Mouse (Mus musculus): ENCODE results near the gene Galnt18.

The Galnt18 gene

DNA sequence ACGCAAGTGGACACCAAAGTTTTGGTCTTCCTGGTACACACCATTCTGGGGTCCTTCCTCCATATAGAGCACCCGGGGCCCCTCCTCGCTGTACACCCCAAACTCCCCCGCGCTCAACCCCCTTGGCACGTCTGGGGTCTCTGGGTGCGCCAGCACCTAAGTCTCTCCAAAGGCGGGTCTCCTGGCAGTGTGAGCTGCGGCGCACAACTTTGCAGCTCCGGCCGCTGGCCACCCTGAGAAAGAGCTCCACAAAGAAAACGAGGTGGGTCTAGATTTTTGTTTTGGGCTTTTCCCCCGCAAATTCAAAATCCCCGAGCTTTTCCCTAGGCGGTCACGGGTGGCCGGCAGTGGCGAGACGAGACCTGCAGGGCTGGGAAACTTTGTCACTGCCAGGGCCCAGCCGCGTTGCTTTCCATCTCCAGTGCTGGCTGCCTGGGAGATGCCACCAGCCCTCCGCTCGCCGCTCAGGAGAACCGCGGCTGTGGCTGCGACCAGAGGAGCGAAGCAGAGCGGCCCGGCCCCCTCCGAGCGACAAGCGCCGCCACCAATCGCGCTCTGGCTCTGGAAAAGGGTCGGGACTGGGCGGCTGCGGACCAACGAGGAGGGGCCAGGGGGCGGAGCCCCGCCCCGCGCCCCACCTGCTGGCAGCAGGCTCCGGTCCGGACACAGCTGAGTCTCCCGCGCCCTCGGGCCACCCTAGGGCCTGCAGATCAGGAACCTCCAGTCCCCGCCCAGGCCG lies at the start of gene Galnt18:
Galnt18 (minus strand) TSS at position 474 of the 739 bp plus-strand sequence.
- no peak for DNase-seq

GRCm38 (mm10) chr7:111827337-111827736 lies 47.6 kb upstream of the Galnt18 start:
- DNase-seq = no peak

- no peak for DNase-seq
These were observed 33.3 kb upstream of the Galnt18 start for GRCm38 (mm10) chr7:111813093-111813492.

- DNase-seq = no peak
These were observed 31.3 kb upstream of the Galnt18 start for GRCm38 (mm10) chr7:111811036-111811435.

DNA sequence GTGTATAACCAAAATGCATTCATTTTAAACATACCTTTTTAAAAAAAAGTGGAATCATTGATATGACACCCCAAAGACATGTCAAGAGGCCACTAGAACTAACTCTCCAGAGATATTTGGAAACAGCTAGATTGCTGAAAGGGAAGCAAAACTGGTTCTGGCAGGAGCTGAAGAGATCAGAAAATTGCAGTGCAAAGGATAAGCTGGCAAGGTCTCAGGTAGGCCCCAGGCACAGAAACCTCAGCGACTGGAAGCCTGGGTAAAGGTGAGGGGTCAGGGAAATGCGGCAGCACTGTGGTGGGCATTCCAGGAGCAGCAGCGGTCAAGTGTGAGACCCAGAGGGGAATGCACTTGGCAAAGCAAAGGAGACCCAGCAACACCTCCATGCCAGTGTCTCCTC lies 30.0 kb upstream of the Galnt18 start:
- DNase-seq = no peak

DNA sequence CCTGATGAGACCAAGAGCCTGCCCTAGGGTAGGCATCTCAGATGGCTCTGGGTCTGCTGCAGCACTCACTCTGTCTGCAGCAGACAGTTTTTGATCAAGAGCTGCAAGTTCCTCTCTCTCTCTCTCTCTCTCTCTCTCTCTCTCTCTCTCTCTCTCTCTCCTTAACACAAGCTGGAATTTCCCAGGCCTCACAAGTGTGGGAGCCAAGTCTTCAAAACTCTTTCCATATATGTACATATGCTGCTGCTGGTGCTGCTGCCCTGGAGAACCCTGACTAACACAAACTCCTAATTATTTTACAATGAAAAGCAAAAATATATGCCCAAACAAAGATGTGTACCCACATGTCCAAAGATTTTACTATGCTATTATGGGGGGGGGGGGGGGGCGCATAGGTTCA lies 26.3 kb upstream of the Galnt18 start:
- no peak for DNase-seq

- no peak for DNase-seq
These were observed 24.9 kb upstream of the Galnt18 start for GRCm38 (mm10) chr7:111804646-111805045.

DNA sequence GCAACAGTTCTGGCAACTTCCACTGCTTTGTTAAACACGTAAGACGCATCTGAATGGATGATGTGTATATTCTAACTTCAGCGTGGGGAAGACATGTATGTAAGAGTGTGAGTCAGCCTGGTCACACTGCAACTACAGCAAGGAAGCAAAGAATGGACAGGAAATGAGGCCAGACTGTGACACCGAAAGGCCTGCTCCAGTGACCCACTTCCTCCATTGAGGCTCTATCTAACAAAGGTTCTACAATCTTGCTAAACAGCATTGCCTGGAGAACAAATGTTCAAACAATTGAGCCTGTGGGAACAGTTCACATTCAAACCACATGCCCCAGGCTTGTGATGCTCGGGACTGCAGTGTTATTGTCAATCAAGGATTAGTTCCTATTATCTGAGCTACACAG lies 21.0 kb upstream of the Galnt18 start:
- DNase-seq = no peak

DNA sequence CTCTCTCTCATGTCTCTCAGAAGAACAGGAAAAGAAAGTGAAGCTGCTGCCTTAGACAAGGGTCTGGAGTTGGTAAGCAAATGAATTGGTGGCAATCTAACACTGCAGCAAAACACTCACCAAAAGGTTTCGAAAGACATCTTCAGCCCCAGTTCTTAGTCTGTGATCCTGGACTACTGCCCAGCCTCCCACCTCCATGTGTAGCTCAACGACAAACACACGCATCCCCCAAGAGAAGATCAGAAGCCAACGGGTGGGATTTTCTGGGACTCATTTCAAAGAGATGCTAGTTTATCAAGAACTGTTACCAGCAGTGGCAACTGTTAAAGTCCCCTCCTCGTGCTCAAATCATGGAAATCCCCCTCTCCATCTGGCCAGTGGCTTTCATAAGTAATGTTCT lies 20.3 kb upstream of the Galnt18 start:
- no peak for DNase-seq

DNA sequence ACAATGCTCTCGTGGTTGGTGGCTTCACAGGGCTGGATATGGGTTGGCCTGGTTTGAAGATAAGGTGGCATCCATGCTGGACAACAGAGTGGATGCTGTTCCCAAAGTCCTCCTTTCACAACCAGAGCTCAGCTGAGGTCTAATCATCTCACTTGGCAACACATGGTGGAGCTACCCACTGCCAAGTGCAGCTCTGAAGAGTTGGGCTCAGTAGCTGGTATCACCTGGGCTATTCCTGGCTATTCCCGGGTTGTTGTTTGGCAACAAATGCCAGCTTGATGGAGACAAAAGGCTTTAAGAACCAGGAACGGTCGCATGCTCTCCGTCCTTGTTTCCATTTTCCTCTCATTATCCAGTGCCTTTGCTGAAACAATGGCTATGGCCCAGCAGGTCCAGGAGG lies 19.2 kb upstream of the Galnt18 start:
- no peak for DNase-seq

GRCm38 (mm10) chr7:111797337-111798010 lies 17.7 kb upstream of the Galnt18 start:
- no peak for DNase-seq

DNA sequence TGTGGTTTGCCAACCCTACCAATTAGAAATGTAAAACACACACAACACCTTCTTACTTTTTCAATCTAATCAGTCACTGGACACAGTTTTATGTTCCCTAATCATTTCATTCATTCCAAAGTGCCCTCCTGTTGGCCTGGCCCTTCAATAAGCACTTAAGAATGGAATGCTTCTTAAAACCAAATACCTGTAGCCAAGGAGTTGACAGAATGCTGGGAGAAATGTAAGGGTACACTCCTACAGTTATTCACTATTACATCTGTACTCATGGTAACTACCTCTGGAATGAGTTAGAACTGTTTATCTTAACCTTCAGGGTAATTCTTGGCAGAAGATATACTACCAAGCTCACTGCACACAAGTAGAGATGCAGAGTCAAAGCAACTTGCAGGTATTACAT lies 15.3 kb upstream of the Galnt18 start:
- DNase-seq = no peak

GRCm38 (mm10) chr7:111792154-111792553 lies 12.4 kb upstream of the Galnt18 start:
- no peak for DNase-seq

- DNase-seq = no peak
These were observed 11.6 kb upstream of the Galnt18 start for GRCm38 (mm10) chr7:111791347-111791746.

GRCm38 (mm10) chr7:111787921-111788320 lies 8.1 kb upstream of the Galnt18 start:
- DNase-seq = no peak

GRCm38 (mm10) chr7:111785478-111785877 lies 5.7 kb upstream of the Galnt18 start:
- no peak for DNase-seq

DNA sequence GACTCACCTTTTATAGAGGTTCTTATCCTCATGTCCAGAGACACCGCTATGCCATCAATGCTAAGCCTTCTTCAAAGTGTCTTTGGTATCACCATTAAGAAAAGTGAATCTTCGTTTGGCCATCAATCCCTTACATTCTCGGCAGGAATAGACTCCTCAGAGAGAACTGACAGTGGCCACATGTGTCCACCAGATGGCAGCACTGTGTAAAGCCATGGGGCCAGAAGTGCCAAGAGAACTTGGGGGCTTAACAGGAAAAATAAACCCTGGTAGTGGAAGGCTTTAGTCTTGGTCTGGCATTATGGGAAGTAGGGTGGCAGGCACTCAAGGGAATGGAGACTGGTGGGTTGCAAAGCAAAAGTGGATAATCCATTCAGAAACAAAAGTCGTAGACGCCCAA lies 2.3 kb upstream of the Galnt18 start:
- DNase-seq = peak; percentile 30 to 33

DNA sequence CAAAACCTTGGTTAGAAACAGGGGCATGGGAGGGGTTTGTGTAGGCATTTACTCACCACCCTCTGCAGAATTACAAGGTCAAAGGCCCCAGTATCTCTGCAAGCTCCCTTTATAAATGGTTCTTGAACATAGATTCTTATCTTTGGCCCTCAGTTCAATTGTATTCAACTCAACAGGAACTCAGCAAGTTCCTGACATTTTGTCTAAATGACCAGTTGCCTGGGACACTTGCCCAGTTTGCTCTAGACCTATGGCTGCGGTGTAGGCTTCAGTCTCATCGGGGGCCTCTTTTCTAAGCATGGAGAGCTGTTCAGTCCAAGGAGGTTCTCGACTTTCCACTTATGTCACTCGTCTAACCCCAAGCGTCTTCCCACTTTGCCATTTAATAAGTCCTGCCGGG lies 1.5 kb upstream of the Galnt18 start:
- no peak for DNase-seq

GRCm38 (mm10) chr7:111778789-111779503 lies 831 bp downstream of the Galnt18 start:
- DNase-seq = no peak

GRCm38 (mm10) chr7:111778212-111778611 lies 1.6 kb downstream of the Galnt18 start:
- no peak for DNase-seq

DNA sequence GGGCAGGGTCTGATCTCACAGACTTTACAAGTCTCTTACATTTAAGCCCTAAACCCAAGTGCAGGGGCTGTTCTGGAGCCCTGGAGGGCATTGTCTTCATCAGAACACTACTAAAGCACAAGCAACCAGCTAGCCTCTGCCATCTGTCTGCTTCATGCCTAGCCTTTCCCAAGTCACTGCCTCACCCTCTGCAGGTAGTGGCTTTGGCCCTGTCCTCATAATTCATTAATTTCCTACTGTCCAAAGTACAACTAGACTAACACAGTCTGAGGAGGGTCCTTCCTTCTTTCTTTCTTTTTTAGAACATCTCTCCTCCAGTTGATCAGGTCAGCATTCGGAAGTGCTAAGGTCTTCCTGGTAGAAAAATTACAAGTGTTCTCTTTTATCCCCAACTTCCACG lies 2.6 kb downstream of the Galnt18 start:
- DNase-seq = no peak

DNA sequence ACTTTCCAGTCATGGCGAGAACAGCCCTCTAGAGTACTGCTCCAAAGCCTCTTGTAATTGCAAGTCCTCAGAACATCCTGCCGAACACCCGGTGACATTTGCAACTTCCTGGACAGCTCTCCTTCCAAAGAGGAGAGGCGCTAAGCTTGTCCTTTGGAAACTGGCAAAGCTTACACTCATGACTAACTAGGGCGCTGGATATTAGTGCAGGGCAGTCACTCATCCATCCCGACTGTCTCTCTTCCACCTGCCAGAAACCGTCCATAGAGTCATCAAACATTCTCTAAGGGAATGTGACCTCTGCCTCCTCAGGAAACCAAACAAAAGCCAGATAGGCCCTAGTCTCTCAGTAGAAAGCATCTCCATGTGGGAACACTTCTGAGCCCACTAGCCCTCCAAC lies 3.6 kb downstream of the Galnt18 start:
- DNase-seq = no peak

GRCm38 (mm10) chr7:111772398-111772797 lies 7.4 kb downstream of the Galnt18 start:
- no peak for DNase-seq

DNA sequence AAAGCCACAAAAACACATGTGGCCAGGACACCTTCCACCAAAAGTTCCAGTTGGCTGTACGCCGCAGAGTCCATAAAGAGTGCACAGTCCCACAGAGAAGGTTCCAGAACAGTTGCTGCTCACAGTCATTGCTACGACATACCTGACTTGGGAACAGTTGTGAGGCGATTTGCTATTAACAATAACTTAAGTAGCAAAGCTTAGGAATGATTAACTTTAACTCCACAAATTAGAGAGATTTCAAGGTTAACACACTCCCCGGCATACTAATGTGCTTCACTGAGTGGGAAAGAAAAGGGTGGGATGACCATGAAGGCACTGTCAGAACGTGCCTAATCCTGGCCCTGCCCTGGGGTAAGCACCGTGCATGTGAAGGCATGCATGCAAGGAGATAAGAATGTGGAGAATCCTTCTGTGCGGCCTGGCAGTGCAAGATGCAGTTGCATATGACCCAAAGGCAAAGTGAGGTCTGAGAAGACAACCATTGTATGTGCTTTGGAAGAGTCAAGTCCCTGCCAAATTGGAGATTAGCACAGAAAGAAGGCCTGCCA lies 8.5 kb downstream of the Galnt18 start:
- DNase-seq = no peak

All from B cell, adult 2 months (primary cell).